Mouse (Mus musculus) mature B cell (primary cell): ENCODE results near the gene Ablim1.

Experiments
- in situ Hi-C: fragments of 300-500 bp; cut with MboI; formaldehyde crosslinking; loops from 2 replicates; pipeline ENCODE4 v1.14.3; 2019

Gene Ablim1

GRCm38 (mm10) chr19:57104171-57104748 is 210.5 kb downstream of the Ablim1 start:
- in situ Hi-C loops: no loop called here

- in situ Hi-C loops: no loop called here
These were observed 211.3 kb downstream of the Ablim1 start for GRCm38 (mm10) chr19:57103360-57103958.

GRCm38 (mm10) chr19:57101986-57102385 is 212.7 kb downstream of the Ablim1 start:
- in situ Hi-C loops: no loop called here

- in situ Hi-C loops: no loop called here
These were observed 213.8 kb downstream of the Ablim1 start for GRCm38 (mm10) chr19:57100753-57101446.

- in situ Hi-C loops: no loop called here
These were observed 214.7 kb downstream of the Ablim1 start for GRCm38 (mm10) chr19:57099986-57100385.

GRCm38 (mm10) chr19:57099094-57099357 is 215.7 kb downstream of the Ablim1 start:
- in situ Hi-C loops: no loop called here

GRCm38 (mm10) chr19:57098241-57099093 is 216.3 kb downstream of the Ablim1 start:
- in situ Hi-C loops: no loop called here

GRCm38 (mm10) chr19:57095340-57095739 is 219.4 kb downstream of the Ablim1 start:
- in situ Hi-C loops: no loop called here

- in situ Hi-C loops: no loop called here
These were observed 221.1 kb downstream of the Ablim1 start for GRCm38 (mm10) chr19:57093698-57094004.

- in situ Hi-C loops: no loop called here
These were observed 221.6 kb downstream of the Ablim1 start for GRCm38 (mm10) chr19:57092958-57093697.

- in situ Hi-C loops: no loop called here
These were observed 223.4 kb downstream of the Ablim1 start for GRCm38 (mm10) chr19:57091278-57091677.

- in situ Hi-C loops: no loop called here
These were observed 225.8 kb downstream of the Ablim1 start for GRCm38 (mm10) chr19:57088804-57089369.

GRCm38 (mm10) chr19:57084520-57085166 is 230.1 kb downstream of the Ablim1 start:
- in situ Hi-C loops: no loop called here

GRCm38 (mm10) chr19:57083887-57084286 is 230.8 kb downstream of the Ablim1 start:
- in situ Hi-C loops: no loop called here

- in situ Hi-C loops: no loop called here
These were observed 231.6 kb downstream of the Ablim1 start for GRCm38 (mm10) chr19:57083183-57083555.

- in situ Hi-C loops: no loop called here
These were observed 232.1 kb downstream of the Ablim1 start for GRCm38 (mm10) chr19:57082454-57083182.

GRCm38 (mm10) chr19:57081536-57081935 is 233.2 kb downstream of the Ablim1 start:
- in situ Hi-C loops: no loop called here

- in situ Hi-C loops: no loop called here
These were observed 235.1 kb downstream of the Ablim1 start for GRCm38 (mm10) chr19:57079606-57079981.

GRCm38 (mm10) chr19:57078867-57079605 is 235.7 kb downstream of the Ablim1 start:
- in situ Hi-C loops: no loop called here
